16 mouse cellular contexts compared by ENCODE assay signal in the genomic region with DNA sequence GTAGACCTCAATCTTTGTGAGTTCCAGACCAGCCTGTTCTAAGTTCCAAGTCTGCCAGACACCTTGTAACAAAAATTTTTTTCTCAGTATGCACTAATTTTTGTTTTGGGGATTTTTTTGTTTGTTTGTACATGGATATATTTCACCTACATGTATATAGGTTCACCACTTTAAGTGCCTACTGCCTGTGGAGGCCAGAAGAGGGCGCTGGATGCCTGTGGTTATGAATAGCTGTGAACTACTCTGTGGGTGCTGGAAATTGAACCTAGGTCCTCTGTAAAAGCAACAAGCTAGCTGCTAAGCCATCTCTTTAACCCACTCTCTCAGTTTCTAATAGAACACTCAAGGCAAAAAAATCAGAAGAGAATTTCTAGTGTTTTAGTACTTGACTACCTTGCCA. TPM values are rescaled to one million over a fixed set of nuclear protein-coding genes. Genes with fewer than 3 reads are reported as not detected.
DNase-seq lines count a peak whose midpoint lies in the region; ATAC-seq and TF ChIP-seq lines count a peak whose summit lies in the region.
"Had no signal": no experiment of that assay in that cellular context is flagged by ENCODE, and none has a peak within 500 bp of the region (broad histone marks: within the 10 kb centered on the region; RNA-seq: fewer than 3 reads in every experiment).

No protein-coding gene starts in this region.

- peak; percentile 35 for TF ChIP-seq CTCF in intestine, postnatal 0 days (IDR thresholded peaks at IDR 0.05; ENCODE audit: low read depth)
- peak; percentile 14; the same call in 1 of the 2 replicates for TF ChIP-seq CTCF in midbrain, postnatal 0 days (IDR thresholded peaks at IDR 0.05)
- peak; percentile 21; the same call in 1 of the 2 replicates for TF ChIP-seq CTCF in small intestine, adult 2 months (IDR thresholded peaks at IDR 0.05; ENCODE audit: extremely low read depth, insufficient read length, insufficient replicate concordance, low read depth, low read length)

- peaks cover 33% of the 10 kb centered on the region for H3K36me3 ChIP-seq in intestine, postnatal 0 days (ENCODE audit: control insufficient read depth, insufficient read depth)
- peaks cover 11% of the 10 kb centered on the region for H3K36me3 ChIP-seq in intestine, embryonic 15.5 days
- peaks cover 21% of the 10 kb centered on the region for H3K36me3 ChIP-seq in midbrain, postnatal 0 days (ENCODE audit: insufficient read depth, low read length)
- H3K36me3 ChIP-seq in midbrain, embryonic 16.5 days (ENCODE audit: control insufficient read depth, insufficient read depth, low read length), result peaks cover 15% of the 10 kb centered on the region
- H3K36me3 ChIP-seq in small intestine, adult 2 months (ENCODE audit: control insufficient read depth, insufficient read depth, low read length), result peaks cover 28% of the 10 kb centered on the region

- no peak overlapping the region for H3K9ac ChIP-seq in intestine, postnatal 0 days (ENCODE audit: low read depth, low read length)
- no peak overlapping the region for H3K9ac ChIP-seq in intestine, embryonic 15.5 days
- H3K9ac ChIP-seq in midbrain, postnatal 0 days (replicated peaks; ENCODE audit: low read length, poor library complexity, severe bottlenecking), result no peak overlapping the region
- H3K9ac ChIP-seq in midbrain, embryonic 16.5 days (ENCODE audit: low read depth, low read length), result no peak overlapping the region
- H3K9ac ChIP-seq: hindbrain, embryonic 12.5 days; liver, embryonic 13.5 days had no signal

- H3K9me3 ChIP-seq in intestine, postnatal 0 days (ENCODE audit: control insufficient read depth), result no peaks in the 10 kb centered on the region
- H3K9me3 ChIP-seq in intestine, embryonic 15.5 days, result no peaks in the 10 kb centered on the region
- H3K9me3 ChIP-seq in midbrain, postnatal 0 days (ENCODE audit: low read length), result no peaks in the 10 kb centered on the region
- H3K9me3 ChIP-seq in midbrain, embryonic 16.5 days (replicated peaks; ENCODE audit: control insufficient read depth, low read length, poor library complexity, severe bottlenecking), result no peaks in the 10 kb centered on the region
- H3K9me3 ChIP-seq: embryonic facial prominence, embryonic 10.5 days; hindbrain, embryonic 12.5 days; liver, embryonic 13.5 days had no signal

- WGBS in intestine, postnatal 0 days, result 51% methylated on average over 1 of the region's 1 CpGs
- WGBS in intestine, embryonic 15.5 days, result 50% methylated on average over 1 of the region's 1 CpGs
- WGBS in midbrain, postnatal 0 days, result 55% methylated on average over 1 of the region's 1 CpGs
- WGBS in midbrain, embryonic 16.5 days, result 59% methylated on average over 1 of the region's 1 CpGs
- WGBS in small intestine, adult 2 months, result 71% methylated on average over 1 of the region's 1 CpGs

- H3K4me3 ChIP-seq in intestine, postnatal 0 days (ENCODE audit: low read depth, low read length), result no peak overlapping the region
- no peak overlapping the region for H3K4me3 ChIP-seq in intestine, embryonic 15.5 days (replicated peaks)
- H3K4me3 ChIP-seq in midbrain, postnatal 0 days (ENCODE audit: low read depth, low read length), result no peak overlapping the region
- no peak overlapping the region for H3K4me3 ChIP-seq in midbrain, embryonic 16.5 days (ENCODE audit: low read depth, low read length)
- no peak overlapping the region for H3K4me3 ChIP-seq in small intestine, adult 2 months (ENCODE audit: low read depth, low read length)
- H3K4me3 ChIP-seq: embryonic facial prominence, embryonic 10.5 days; hindbrain, embryonic 12.5 days; liver, embryonic 13.5 days had no signal

- no peaks in the 10 kb centered on the region for H3K4me1 ChIP-seq in intestine, postnatal 0 days (replicated peaks; ENCODE audit: control insufficient read depth, insufficient read depth, low read length)
- no peaks in the 10 kb centered on the region for H3K4me1 ChIP-seq in intestine, embryonic 15.5 days (replicated peaks)
- no peaks in the 10 kb centered on the region for H3K4me1 ChIP-seq in midbrain, postnatal 0 days (ENCODE audit: insufficient read depth, low read length)
- no peaks in the 10 kb centered on the region for H3K4me1 ChIP-seq in midbrain, embryonic 16.5 days (ENCODE audit: control insufficient read depth, insufficient read depth, low read length)
- no peaks in the 10 kb centered on the region for H3K4me1 ChIP-seq in small intestine, adult 2 months (ENCODE audit: control insufficient read depth, insufficient read depth, insufficient read length, low read length)
- H3K4me1 ChIP-seq: embryonic facial prominence, embryonic 10.5 days; hindbrain, embryonic 12.5 days; liver, embryonic 13.5 days had no signal

- ATAC-seq in intestine, postnatal 0 days, result no peak
- no peak for ATAC-seq in intestine, embryonic 15.5 days
- ATAC-seq in midbrain, postnatal 0 days (ENCODE audit: low FRiP score), result no peak
- no peak for ATAC-seq in midbrain, embryonic 16.5 days

- no peak for TF ChIP-seq POLR2A in small intestine, adult 2 months (IDR thresholded peaks at IDR 0.05; ENCODE audit: low read depth, low read length)

- H3K27me3 ChIP-seq in intestine, postnatal 0 days (replicated peaks; ENCODE audit: control insufficient read depth, insufficient read depth, low read length), result no peaks in the 10 kb centered on the region
- no peaks in the 10 kb centered on the region for H3K27me3 ChIP-seq in intestine, embryonic 15.5 days (replicated peaks)
- no peaks in the 10 kb centered on the region for H3K27me3 ChIP-seq in midbrain, postnatal 0 days (ENCODE audit: insufficient read depth, low read length)
- H3K27me3 ChIP-seq in midbrain, embryonic 16.5 days (ENCODE audit: control insufficient read depth, insufficient read depth, low read depth, low read length), result no peaks in the 10 kb centered on the region
- no peaks in the 10 kb centered on the region for H3K27me3 ChIP-seq in small intestine, adult 2 months (ENCODE audit: control insufficient read depth, insufficient read depth, low read length)
- H3K27me3 ChIP-seq: hindbrain, embryonic 12.5 days; liver, embryonic 13.5 days had no signal

- DNase-seq in midbrain, postnatal 0 days (ENCODE audit: low spot score), result no peak
- peak; percentile 16 for DNase-seq in MEL-GATA-1-ER (ENCODE audit: extremely low read depth, low read depth)
- DNase-seq in spleen, adult 12 weeks (ENCODE audit: low spot score), result no peak
- no peak for DNase-seq in ovary, adult 18-20 months (ENCODE audit: low spot score)
- DNase-seq: cerebellum, adult 9-10 months; kidney, adult 18-20 months; liver, embryonic 13.5 days; thymus, adult 18-20 months had no signal

- no peak overlapping the region for H3K4me2 ChIP-seq in intestine, postnatal 0 days (replicated peaks; ENCODE audit: low read depth)
- no peak overlapping the region for H3K4me2 ChIP-seq in intestine, embryonic 15.5 days (replicated peaks)
- no peak overlapping the region for H3K4me2 ChIP-seq in midbrain, postnatal 0 days (ENCODE audit: low read depth, low read length, poor library complexity, severe bottlenecking)
- no peak overlapping the region for H3K4me2 ChIP-seq in midbrain, embryonic 16.5 days (ENCODE audit: low read length)
- H3K4me2 ChIP-seq: hindbrain, embryonic 12.5 days; liver, embryonic 13.5 days had no signal

- no peak overlapping the region for H3K27ac ChIP-seq in intestine, postnatal 0 days (ENCODE audit: low read depth, low read length)
- H3K27ac ChIP-seq in intestine, embryonic 15.5 days, result no peak overlapping the region
- no peak overlapping the region for H3K27ac ChIP-seq in midbrain, postnatal 0 days (ENCODE audit: low read depth, low read length)
- H3K27ac ChIP-seq in midbrain, embryonic 16.5 days (ENCODE audit: low read length), result no peak overlapping the region
- no peak overlapping the region for H3K27ac ChIP-seq in small intestine, adult 2 months (ENCODE audit: insufficient read depth, low read depth, low read length)
- H3K27ac ChIP-seq: embryonic facial prominence, embryonic 10.5 days; hindbrain, embryonic 12.5 days; liver, embryonic 13.5 days had no signal

RNA-seq across cellular contexts. Expression of gene Senp5, which starts 11.0 kb away (rescaled TPM):
- 5.0 and 5.2 TPM in 2 replicates for polyA plus RNA-seq in intestine, postnatal 0 days (2015; fragmentation: Nextera tagmentation; extraction: Ambion mirVana)
- polyA plus RNA-seq in intestine, embryonic 15.5 days (2015; fragmentation: Nextera tagmentation; extraction: Ambion mirVana), result 10.6 TPM in 2 replicates
- total RNA-seq in midbrain, postnatal 0 days (2014; rRNA removed), result 23.3 and 26.5 TPM in 2 replicates
- 10.1 and 12.8 TPM in 2 replicates for polyA plus RNA-seq in midbrain, postnatal 0 days (2015; fragmentation: Nextera tagmentation; extraction: Ambion mirVana)
- 15.3 and 16.7 TPM in 2 replicates for polyA plus RNA-seq in midbrain, embryonic 16.5 days (2015; fragmentation: Nextera tagmentation; extraction: Ambion mirVana)
- polyA plus RNA-seq in small intestine, adult 2 months (2012; rRNA removed), result 1.1 and 2.0 TPM in 2 replicates

RNA-seq across cellular contexts. Expression of gene Ncbp2, which starts 43.7 kb away (rescaled TPM):
- polyA plus RNA-seq in intestine, postnatal 0 days (2015; fragmentation: Nextera tagmentation; extraction: Ambion mirVana), result 24.7 and 28.4 TPM in 2 replicates
- polyA plus RNA-seq in intestine, embryonic 15.5 days (2015; fragmentation: Nextera tagmentation; extraction: Ambion mirVana), result 80.9 and 85.8 TPM in 2 replicates
- total RNA-seq in midbrain, postnatal 0 days (2014; rRNA removed), result 25.9 and 31.5 TPM in 2 replicates
- polyA plus RNA-seq in midbrain, postnatal 0 days (2015; fragmentation: Nextera tagmentation; extraction: Ambion mirVana), result 65.7 and 73.2 TPM in 2 replicates
- 103 and 105 TPM in 2 replicates for polyA plus RNA-seq in midbrain, embryonic 16.5 days (2015; fragmentation: Nextera tagmentation; extraction: Ambion mirVana)
- polyA plus RNA-seq in small intestine, adult 2 months (2012; rRNA removed), result 0.36 and 0.99 TPM in 2 replicates

RNA-seq across cellular contexts. Expression of gene 0610012G03Rik, which starts 43.7 kb away (rescaled TPM):
- 203 and 214 TPM in 2 replicates for polyA plus RNA-seq in intestine, postnatal 0 days (2015; fragmentation: Nextera tagmentation; extraction: Ambion mirVana)
- 108 and 120 TPM in 2 replicates for polyA plus RNA-seq in intestine, embryonic 15.5 days (2015; fragmentation: Nextera tagmentation; extraction: Ambion mirVana)
- total RNA-seq in midbrain, postnatal 0 days (2014; rRNA removed), result 95.0 and 98.0 TPM in 2 replicates
- polyA plus RNA-seq in midbrain, postnatal 0 days (2015; fragmentation: Nextera tagmentation; extraction: Ambion mirVana), result 139 and 143 TPM in 2 replicates
- polyA plus RNA-seq in midbrain, embryonic 16.5 days (2015; fragmentation: Nextera tagmentation; extraction: Ambion mirVana), result 114 and 117 TPM in 2 replicates
- polyA plus RNA-seq in small intestine, adult 2 months (2012; rRNA removed), result 117 and 179 TPM in 2 replicates

RNA-seq across cellular contexts. Expression of gene Pigz, which starts 58.4 kb away (rescaled TPM):
- 0.39 and 0.54 TPM in 2 replicates for polyA plus RNA-seq in intestine, postnatal 0 days (2015; fragmentation: Nextera tagmentation; extraction: Ambion mirVana)
- polyA plus RNA-seq in intestine, embryonic 15.5 days (2015; fragmentation: Nextera tagmentation; extraction: Ambion mirVana), result 0.48 and 1.2 TPM in 2 replicates
- 2.1 and 3.2 TPM in 2 replicates for total RNA-seq in midbrain, postnatal 0 days (2014; rRNA removed)
- 2.5 and 3.9 TPM in 2 replicates for polyA plus RNA-seq in midbrain, postnatal 0 days (2015; fragmentation: Nextera tagmentation; extraction: Ambion mirVana)
- polyA plus RNA-seq in midbrain, embryonic 16.5 days (2015; fragmentation: Nextera tagmentation; extraction: Ambion mirVana), result 2.7 and 3.5 TPM in 2 replicates
- 1.6 and 2.7 TPM in 2 replicates for polyA plus RNA-seq in small intestine, adult 2 months (2012; rRNA removed)
- total RNA-seq: megakaryocyte progenitor cell, adult 5-6 weeks; neutrophil, adult 5-6 weeks had no signal

Comparison
In these comparisons a context has a peak if more than half of its experiments do, and no peak if none do; other contexts are left out.
1. RNA of gene Ncbp2, which starts 43.7 kb away (polyA plus RNA-seq): 103 to 105 TPM in midbrain, embryonic 16.5 days, 80.9 to 85.8 TPM in intestine, embryonic 15.5 days, 65.7 to 73.2 TPM in midbrain, postnatal 0 days and 24.7 to 28.4 TPM in intestine, postnatal 0 days; 0.36 to 0.99 TPM in small intestine, adult 2 months; every median in the first group is over 10 times any median in the second.
2. Peak in every context shown above with its lines, with median percentiles within 50 percentile points of each other: CTCF ChIP-seq.